Mouse (Mus musculus): Measurements from ENCODE around the gene Pgp.

- peak; percentile 91 for TF ChIP-seq CTCF (IDR thresholded peaks at IDR 0.05)
- TF ChIP-seq EP300 (IDR thresholded peaks at IDR 0.05) = 0 out of 2 replicates have a peak, but pooled peaks have one; percentile 40
Measured at GRCm38 (mm10) chr17:24478663-24479380, 8.6 kb downstream of the Pgp start, which contains the start of gene Mlst8.

Measured in lung, postnatal 0 days (tissue).